Mouse (Mus musculus): Measurements from ENCODE around the gene Kantr.
A peak's percentile ranks its signal among the peaks of the same experiment; 100 is the strongest.
"Not testable (repeated sequence)": the region's sequence is repeated elsewhere in the genome, so short reads cannot be mapped to it uniquely, and the experiment has no call there.

Kantr gene

GRCm38 (mm10) chrX:152326996-152327688 is at the start of gene Kantr:
TSS of gene Kantr (minus strand) at chrX:152327495.
- DNase-seq (ENCODE audit: low spot score): peak; percentile 92

GRCm38 (mm10) chrX:152368397-152369273 is 41.3 kb upstream of the Kantr start, which contains the start of gene Gpr173:
TSS of gene Gpr173 (minus strand) at chrX:152368704.
- peak; percentile 34 for DNase-seq (ENCODE audit: low spot score)

GRCm38 (mm10) chrX:152368054-152368396 is 40.7 kb upstream of the Kantr start:
- DNase-seq (ENCODE audit: low spot score): no peak

GRCm38 (mm10) chrX:152366418-152366817 is 39.1 kb upstream of the Kantr start:
- peak; percentile 72 for DNase-seq (ENCODE audit: low spot score)

GRCm38 (mm10) chrX:152352553-152353153 is 25.4 kb upstream of the Kantr start:
- DNase-seq (ENCODE audit: low spot score): peak; percentile 75

GRCm38 (mm10) chrX:152347041-152347440 is 19.7 kb upstream of the Kantr start:
- no peak for DNase-seq (ENCODE audit: low spot score)

- no peak for DNase-seq (ENCODE audit: low spot score)
These were observed 19.3 kb upstream of the Kantr start for GRCm38 (mm10) chrX:152346587-152346986.

- no peak for DNase-seq (ENCODE audit: low spot score)
These were observed 15.6 kb upstream of the Kantr start for GRCm38 (mm10) chrX:152342903-152343302.

- DNase-seq (ENCODE audit: low spot score): peak; percentile 96
These were observed 15.1 kb upstream of the Kantr start, which contains the start of gene Tspyl2 for GRCm38 (mm10) chrX:152342358-152342901. TSS of gene Tspyl2 (minus strand) at chrX:152342425.

- DNase-seq (ENCODE audit: low spot score): no peak
These were observed 14.2 kb upstream of the Kantr start for GRCm38 (mm10) chrX:152341496-152341895.

- peak; percentile 91 for DNase-seq (ENCODE audit: low spot score)
These were observed 9.4 kb upstream of the Kantr start for GRCm38 (mm10) chrX:152336546-152337332.

- not testable (repeated sequence) for DNase-seq (ENCODE audit: low spot score)
These were observed 8.8 kb upstream of the Kantr start for GRCm38 (mm10) chrX:152336123-152336522.

- DNase-seq (ENCODE audit: low spot score): not testable (repeated sequence)
These were observed 2.1 kb upstream of the Kantr start for GRCm38 (mm10) chrX:152329400-152329799.

- DNase-seq (ENCODE audit: low spot score): no peak
These were observed 376 bp upstream of the Kantr start for GRCm38 (mm10) chrX:152327689-152328052.

GRCm38 (mm10) chrX:152323584-152323983 is 3.7 kb downstream of the Kantr start:
- no peak for DNase-seq (ENCODE audit: low spot score)

GRCm38 (mm10) chrX:152322776-152323175 is 4.5 kb downstream of the Kantr start:
- no peak for DNase-seq (ENCODE audit: low spot score)

GRCm38 (mm10) chrX:152320535-152320934 is 6.8 kb downstream of the Kantr start:
- DNase-seq (ENCODE audit: low spot score): no peak

GRCm38 (mm10) chrX:152307942-152308341 is 19.4 kb downstream of the Kantr start:
- DNase-seq (ENCODE audit: low spot score): peak; percentile 50

- DNase-seq (ENCODE audit: low spot score): no peak
These were observed 19.9 kb downstream of the Kantr start for GRCm38 (mm10) chrX:152307371-152307770.

GRCm38 (mm10) chrX:152306224-152306623 is 21.1 kb downstream of the Kantr start:
- no peak for DNase-seq (ENCODE audit: low spot score)

- DNase-seq (ENCODE audit: low spot score): not testable (repeated sequence)
These were observed 40.3 kb downstream of the Kantr start for GRCm38 (mm10) chrX:152287026-152287425.

- DNase-seq (ENCODE audit: low spot score): no peak
These were observed 42.5 kb downstream of the Kantr start for GRCm38 (mm10) chrX:152284746-152285145.
